Mouse (Mus musculus) heart, embryonic 16.5 days (tissue): ENCODE results near the gene Cdh22. TPM values are rescaled to one million over a fixed set of nuclear protein-coding genes. Genes with fewer than 3 reads are reported as not detected.

Source experiments
- ATAC-seq: fragments of 200-750 bp; cut with Nextera tagmentation; replicated peaks from 2 replicates; pipeline ENCODE4 v1.8.0; 2017; ENCODE audit warnings: moderate number of reproducible peaks; ENCODE audit not compliant: insufficient read depth, low FRiP score; ENCODE audit errors: extremely low read depth
- H3K27ac ChIP-seq: fragments of 300-500 bp; sonication (generic); 2 replicates; pipeline ENCODE4 v1.5.1; 2014; ENCODE audit warnings: mild to moderate bottlenecking, low read length, control low read depth, moderate library complexity
- H3K27me3 ChIP-seq: fragments of 300-500 bp; sonication (generic); 2 replicates; pipeline ENCODE4 v1.6.1; 2014; ENCODE audit warnings: low read length, mixed read lengths; ENCODE audit not compliant: control insufficient read depth, insufficient read depth
- H3K36me3 ChIP-seq: fragments of 300-500 bp; sonication (generic); 2 replicates; pipeline ENCODE4 v1.6.1; 2014; ENCODE audit not compliant: control insufficient read depth, insufficient read depth
- H3K4me1 ChIP-seq: fragments of 300-500 bp; sonication (generic); 2 replicates; pipeline ENCODE4 v1.6.1; 2014; ENCODE audit warnings: low read length, mixed read lengths; ENCODE audit not compliant: control insufficient read depth, insufficient read depth
- H3K4me2 ChIP-seq: fragments of 300-500 bp; sonication (generic); 2 replicates; pipeline ENCODE4 v1.6.1; 2014; ENCODE audit warnings: low read depth, mild to moderate bottlenecking, control low read depth, low read length
- H3K4me3 ChIP-seq: fragments of 300-500 bp; sonication (generic); 2 replicates; pipeline ENCODE4 v1.5.1; 2014; ENCODE audit warnings: mild to moderate bottlenecking, control low read depth, low read length
- H3K9ac ChIP-seq: fragments of 300-500 bp; sonication (generic); 2 replicates; pipeline ENCODE4 v1.6.1; 2014; ENCODE audit warnings: low read length, control low read depth
- H3K9me3 ChIP-seq: fragments of 300-500 bp; sonication (generic); replicated peaks from 2 replicates; pipeline ENCODE4 v1.6.1; 2016; ENCODE audit warnings: low read length; ENCODE audit not compliant: control insufficient read depth
- WGBS: fragments of 180-500 bp; shearing (Covaris S2); extraction: QIAGEN DNeasy Blood & Tissue Kit; methylation state at CpG from one replicate; pipeline ENCODE4 v1.1.7; 2014; 5-methylcytosine and 5-hydroxymethylcytosine counted together
- polyA plus RNA-seq: library from polyadenylated mRNA; unstranded; fragments of >200 nt; fragmentation: Nextera tagmentation; extraction: Ambion mirVana; gene quantifications from 2 replicates; pipeline ENCODE4 v1.2.1, GENCODE M21; 2015

Cdh22 gene
- polyA plus RNA-seq, 1 experiment from 2014 or later = 0.11 TPM

DNA sequence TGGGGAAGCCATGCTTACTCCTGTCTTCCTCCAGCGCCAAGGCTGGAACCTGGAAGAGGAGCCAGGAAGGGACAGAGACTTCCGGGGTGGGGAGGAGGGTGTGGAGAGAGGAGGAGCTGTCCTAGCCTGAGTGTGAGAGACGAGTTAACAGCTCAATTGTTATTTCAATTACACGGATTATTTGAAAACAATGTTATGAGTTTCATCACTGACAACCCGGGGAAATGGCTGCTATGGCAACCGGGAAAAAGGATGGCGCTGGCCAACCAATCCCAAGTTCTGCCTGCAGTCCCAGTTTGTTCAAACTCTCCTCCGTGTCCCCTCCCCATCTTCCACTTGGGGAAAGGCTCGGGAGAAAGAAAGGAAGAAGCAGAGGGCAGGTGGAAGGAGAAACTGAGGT is 12.7 kb downstream of the Cdh22 start:
- no peak for ATAC-seq
- H3K9me3 ChIP-seq = no peaks in the 10 kb centered on the region
- H3K4me3 ChIP-seq = no peak overlapping the region
- no peak overlapping the region for H3K9ac ChIP-seq
- no peaks in the 10 kb centered on the region for H3K4me1 ChIP-seq
- WGBS = 10% methylated on average over 9 of the region's 9 CpGs
- no peak overlapping the region for H3K27ac ChIP-seq
- H3K4me2 ChIP-seq = no peak overlapping the region
- no peaks in the 10 kb centered on the region for H3K36me3 ChIP-seq
- peaks cover 80% of the 10 kb centered on the region for H3K27me3 ChIP-seq

DNA sequence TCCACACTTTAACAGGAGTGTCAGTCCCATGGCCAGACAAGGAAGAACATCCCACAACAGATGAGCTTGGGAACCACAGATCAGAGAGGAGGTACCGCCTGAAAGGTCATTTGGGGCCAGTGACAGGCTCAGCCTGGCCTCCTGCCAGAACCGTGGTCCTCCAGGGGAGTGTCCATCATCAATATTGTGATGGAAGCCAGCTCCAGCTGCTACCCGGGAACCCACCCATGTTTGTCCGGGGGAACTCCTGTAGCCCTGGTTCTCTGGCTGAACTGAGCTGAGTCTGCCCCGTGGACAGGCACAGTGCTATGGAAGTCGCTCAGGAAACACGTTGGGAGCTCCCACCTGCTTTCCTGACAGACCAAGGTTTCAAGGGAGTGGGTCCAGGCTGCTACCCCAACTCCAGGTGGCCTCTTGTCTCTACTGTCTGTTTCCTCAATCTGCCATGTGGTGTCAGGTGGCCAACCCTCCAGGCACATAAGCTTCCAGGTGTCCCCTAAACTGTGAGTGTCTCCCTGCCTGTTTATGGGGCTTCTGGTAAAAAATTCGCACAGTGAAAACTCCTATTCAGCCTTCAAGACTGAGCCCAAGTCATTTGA is 14.2 kb downstream of the Cdh22 start:
- Histone ChIP-seq H3K4me2 (no peak overlapping the region), H3K4me3 (no peak overlapping the region), H3K36me3 (no peaks in the 10 kb centered on the region), H3K4me1 (peaks cover 7% of the 10 kb centered on the region), H3K9ac (no peak overlapping the region), H3K9me3 (no peaks in the 10 kb centered on the region), H3K27me3 (peaks cover 85% of the 10 kb centered on the region), H3K27ac (no peak overlapping the region)
- WGBS = 59% methylated on average over 8 of the region's 8 CpGs
- ATAC-seq = no peak

DNA sequence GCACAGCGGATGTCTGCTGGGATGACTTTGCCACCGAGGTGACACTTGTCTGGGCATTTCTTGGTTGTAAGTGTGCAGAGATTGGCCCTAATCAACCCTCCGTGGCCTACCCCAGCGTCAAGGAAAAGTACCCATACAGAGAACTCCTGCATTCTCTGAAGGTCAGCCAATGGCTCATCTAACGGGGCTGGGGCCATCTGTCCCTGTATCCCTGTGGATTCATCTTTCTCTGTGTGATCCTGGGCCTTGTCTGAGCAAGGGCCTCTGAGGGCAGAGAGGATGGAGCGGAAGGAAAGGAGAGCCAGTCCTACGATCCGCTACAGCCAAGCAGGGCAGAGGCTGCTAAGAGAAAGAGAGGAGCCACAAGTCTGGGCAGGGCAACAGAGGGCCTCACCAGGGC is 15.7 kb downstream of the Cdh22 start:
- 80% methylated on average over 8 of the region's 8 CpGs for WGBS
- H3K27ac ChIP-seq = no peak overlapping the region
- H3K27me3 ChIP-seq = peaks cover 85% of the 10 kb centered on the region
- peaks cover 10% of the 10 kb centered on the region for H3K4me1 ChIP-seq
- no peak for ATAC-seq
- no peak overlapping the region for H3K4me2 ChIP-seq
- H3K36me3 ChIP-seq = no peaks in the 10 kb centered on the region
- no peak overlapping the region for H3K4me3 ChIP-seq
- no peak overlapping the region for H3K9ac ChIP-seq
- H3K9me3 ChIP-seq = no peaks in the 10 kb centered on the region

DNA sequence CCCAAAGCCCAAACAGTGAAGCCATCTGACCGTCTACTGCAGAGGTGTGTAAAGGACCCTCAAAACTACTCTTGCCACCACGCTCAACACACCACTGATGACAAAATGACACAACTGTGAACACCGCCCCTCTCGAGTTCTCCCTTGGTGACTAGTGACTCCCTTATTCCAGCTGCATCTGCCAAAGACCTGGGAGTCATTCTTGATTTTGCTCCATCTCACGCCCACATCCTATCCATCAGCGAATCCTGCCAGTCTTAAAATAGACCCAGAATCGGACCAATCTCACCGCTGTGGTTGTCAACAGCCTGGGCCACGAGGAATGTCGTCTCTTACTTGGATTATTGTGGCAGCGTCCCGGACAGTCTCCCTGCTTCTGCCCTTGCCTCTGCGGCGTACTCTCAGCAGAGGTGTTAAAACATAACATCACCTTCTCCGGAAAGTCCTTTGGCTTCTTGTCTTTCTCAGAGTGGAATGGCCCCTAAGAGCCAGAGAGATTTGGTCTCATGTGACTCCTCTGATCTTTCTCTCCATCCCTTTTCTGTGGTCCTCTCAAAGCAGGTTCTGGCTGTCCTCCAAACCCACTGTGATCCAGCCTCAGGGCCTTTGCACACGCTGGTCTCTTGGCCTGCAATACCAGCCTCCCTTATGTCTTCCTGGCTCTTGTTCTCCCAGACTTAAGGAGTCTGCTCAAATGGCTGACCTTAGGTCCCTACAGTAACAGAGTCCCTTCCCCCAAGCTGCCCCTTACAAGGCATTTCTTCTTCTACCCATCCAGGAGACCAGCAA is 17.1 kb downstream of the Cdh22 start:
- Histone ChIP-seq H3K36me3 (no peaks in the 10 kb centered on the region), H3K27ac (no peak overlapping the region), H3K4me2 (no peak overlapping the region), H3K9me3 (no peaks in the 10 kb centered on the region), H3K27me3 (peaks cover 84% of the 10 kb centered on the region), H3K4me1 (peaks cover 10% of the 10 kb centered on the region), H3K9ac (no peak overlapping the region), H3K4me3 (no peak overlapping the region)
- ATAC-seq = no peak
- WGBS = 57% methylated on average over 16 of the region's 16 CpGs

DNA sequence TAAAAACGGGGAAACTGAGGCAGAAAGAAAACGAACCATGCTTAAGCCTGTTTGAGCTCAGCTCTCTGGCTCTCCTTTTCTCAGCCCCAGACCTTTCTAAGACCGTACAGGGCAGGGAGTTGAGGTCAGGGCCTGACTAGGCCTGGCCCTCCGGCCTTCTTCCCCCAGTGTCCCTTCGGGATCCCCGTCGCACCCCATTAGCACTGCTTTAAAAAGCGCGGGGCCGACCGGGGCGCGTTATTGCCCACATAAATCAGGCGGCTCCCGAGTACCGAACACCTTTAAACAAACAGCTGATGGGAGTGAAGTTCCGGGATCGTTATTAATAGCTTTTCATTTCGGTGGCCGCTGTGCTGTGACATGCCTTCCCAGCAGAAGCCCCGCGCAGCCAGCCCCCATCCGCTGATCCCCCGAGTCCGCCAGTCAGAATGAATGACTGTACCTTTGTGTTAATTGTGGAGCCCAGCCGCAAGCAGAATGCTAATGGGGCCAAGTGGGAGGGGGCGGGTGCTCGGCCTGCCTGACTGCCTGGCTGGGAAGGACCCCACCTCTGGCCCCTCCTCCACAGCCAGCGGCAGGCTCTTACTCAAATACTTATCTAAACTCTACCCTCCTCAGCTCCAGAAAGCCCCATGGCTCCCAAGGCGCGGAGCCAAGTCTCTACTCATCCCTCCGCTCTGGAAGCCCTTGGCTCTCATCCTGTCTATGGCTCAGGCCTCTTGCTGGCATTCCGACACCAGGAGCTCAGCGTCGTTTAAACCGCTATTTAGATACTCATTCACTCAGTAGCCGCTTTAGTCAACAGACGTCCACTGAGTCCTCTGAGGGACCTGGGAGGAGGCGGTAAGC is 19.3 kb downstream of the Cdh22 start:
- Histone ChIP-seq H3K27me3 (peaks cover 87% of the 10 kb centered on the region), H3K4me1 (peaks cover 10% of the 10 kb centered on the region), H3K9ac (no peak overlapping the region), H3K36me3 (no peaks in the 10 kb centered on the region), H3K27ac (no peak overlapping the region), H3K9me3 (no peaks in the 10 kb centered on the region), H3K4me3 (peak overlapping the region; percentile 33), H3K4me2 (peak overlapping the region; percentile 59)
- 4% methylated on average over 39 of the region's 39 CpGs for WGBS
- ATAC-seq = peak; percentile 32; the same call in 1 of the 2 replicates

DNA sequence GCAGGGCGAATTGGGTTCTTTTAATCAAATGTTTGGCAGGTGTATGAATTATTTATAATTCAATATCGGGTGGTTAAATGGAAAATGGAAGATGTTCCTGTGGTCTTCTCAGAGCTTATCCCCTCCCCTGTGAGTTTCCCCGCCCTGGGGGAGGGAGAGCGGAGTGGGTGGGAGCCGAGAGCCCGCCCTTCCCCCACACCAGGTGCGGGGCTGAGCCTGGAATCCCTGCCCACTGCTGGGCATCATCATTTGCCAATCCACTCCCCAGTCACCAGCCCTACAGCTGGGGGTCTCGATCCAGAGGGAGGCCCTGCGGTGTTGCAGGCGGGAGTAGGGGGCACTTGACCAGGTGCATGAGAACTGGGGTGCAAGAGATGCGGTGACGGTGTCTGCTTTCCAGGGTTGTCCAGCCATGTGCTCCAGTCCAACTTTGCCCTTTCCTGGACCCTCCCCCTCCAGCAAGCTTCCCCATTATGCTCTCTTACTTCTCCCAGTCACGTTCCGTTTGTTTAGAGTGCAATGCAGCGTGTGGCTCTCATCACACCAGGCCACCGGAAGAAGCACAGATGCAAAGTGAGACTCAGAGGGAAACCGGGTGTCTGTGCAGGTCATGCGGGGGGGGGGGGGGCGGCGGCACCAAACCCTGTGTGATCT is 23.1 kb downstream of the Cdh22 start:
- H3K4me2 ChIP-seq = no peak overlapping the region
- peaks cover 10% of the 10 kb centered on the region for H3K4me1 ChIP-seq
- H3K27ac ChIP-seq = no peak overlapping the region
- no peak overlapping the region for H3K4me3 ChIP-seq
- ATAC-seq = no peak
- H3K9ac ChIP-seq = no peak overlapping the region
- H3K9me3 ChIP-seq = no peaks in the 10 kb centered on the region
- peaks cover 87% of the 10 kb centered on the region for H3K27me3 ChIP-seq
- no peaks in the 10 kb centered on the region for H3K36me3 ChIP-seq
- 2% methylated on average over 20 of the region's 20 CpGs for WGBS

DNA sequence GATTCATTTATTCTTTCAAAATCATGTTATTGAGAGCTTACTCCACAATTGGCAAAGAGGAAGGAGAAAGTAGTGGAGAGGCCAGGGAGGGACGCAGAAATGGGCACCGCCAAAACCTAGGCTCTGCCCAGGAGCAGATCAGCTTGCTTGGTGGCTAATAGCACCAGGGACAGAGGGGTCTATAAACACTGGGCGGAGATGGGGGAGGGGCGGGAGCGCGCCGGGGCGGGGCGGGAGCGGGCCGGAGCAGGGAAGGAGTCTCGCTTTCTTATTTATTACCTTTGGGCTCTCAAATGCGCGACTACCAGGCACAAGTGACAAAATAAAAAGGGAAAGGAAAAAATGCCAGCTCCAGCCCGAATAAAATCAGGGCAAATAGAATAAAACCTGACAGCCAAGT is 23.7 kb downstream of the Cdh22 start:
- no peak for ATAC-seq
- H3K9me3 ChIP-seq = no peaks in the 10 kb centered on the region
- WGBS = 2% methylated on average over 15 of the region's 15 CpGs
- no peaks in the 10 kb centered on the region for H3K36me3 ChIP-seq
- no peak overlapping the region for H3K4me2 ChIP-seq
- H3K9ac ChIP-seq = no peak overlapping the region
- H3K4me3 ChIP-seq = no peak overlapping the region
- H3K27me3 ChIP-seq = peaks cover 85% of the 10 kb centered on the region
- no peak overlapping the region for H3K27ac ChIP-seq
- peaks cover 8% of the 10 kb centered on the region for H3K4me1 ChIP-seq

DNA sequence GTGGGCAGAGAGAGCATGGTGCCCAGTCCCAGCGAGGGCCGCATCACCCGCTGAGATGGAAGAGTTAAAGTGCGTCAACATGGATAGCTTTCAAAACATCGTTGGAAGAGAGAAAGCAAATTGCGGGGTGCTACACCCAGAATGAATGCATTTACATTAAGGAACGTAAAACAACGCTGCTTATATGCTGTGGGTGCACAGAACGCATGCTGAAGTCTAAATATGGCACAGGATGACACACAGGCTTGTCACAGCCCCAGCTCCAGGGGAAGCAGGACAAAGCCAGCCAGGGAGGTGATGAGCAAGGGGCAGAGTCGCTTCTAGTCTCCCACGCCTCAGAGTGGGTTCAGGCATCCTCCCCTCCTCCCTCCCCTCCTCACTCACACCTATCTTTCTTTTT is 27.0 kb downstream of the Cdh22 start:
- Histone ChIP-seq H3K9ac (no peak overlapping the region), H3K27ac (no peak overlapping the region), H3K36me3 (no peaks in the 10 kb centered on the region), H3K9me3 (no peaks in the 10 kb centered on the region), H3K4me2 (no peak overlapping the region), H3K4me3 (no peak overlapping the region), H3K4me1 (no peaks in the 10 kb centered on the region), H3K27me3 (peaks cover 66% of the 10 kb centered on the region)
- WGBS = 57% methylated on average over 11 of the region's 11 CpGs
- ATAC-seq = no peak
